Mouse (Mus musculus) hindbrain, embryonic 16.5 days (tissue): ENCODE data around the gene Zfp580. TPM values are rescaled to one million over a fixed set of nuclear protein-coding genes. Genes with fewer than 3 reads are reported as not detected.

Experiments used
- ATAC-seq: fragments of 200-750 bp; cut with Nextera tagmentation; 2 replicates; pipeline ENCODE4 v1.8.0; 2017; ENCODE audit warnings: moderate TSS enrichment, moderate library complexity
- H3K27ac ChIP-seq: fragments of 300-500 bp; sonication (generic); 2 replicates; pipeline ENCODE4 v1.5.1; 2014; ENCODE audit warnings: low read depth, mild to moderate bottlenecking, control low read depth, low read length, moderate library complexity
- H3K27me3 ChIP-seq: fragments of 300-500 bp; sonication (generic); replicated peaks from 2 replicates; pipeline ENCODE4 v1.6.1; 2014; ENCODE audit warnings: low read length; ENCODE audit not compliant: control insufficient read depth, insufficient read depth
- H3K36me3 ChIP-seq: fragments of 300-500 bp; sonication (generic); 2 replicates; pipeline ENCODE4 v1.6.1; 2014; ENCODE audit warnings: mild to moderate bottlenecking, low read length, moderate library complexity, mixed read lengths; ENCODE audit not compliant: control insufficient read depth, insufficient read depth
- H3K4me1 ChIP-seq: fragments of 300-500 bp; sonication (generic); 2 replicates; pipeline ENCODE4 v1.6.1; 2014; ENCODE audit warnings: low read depth, low read length; ENCODE audit not compliant: control insufficient read depth, insufficient read depth
- H3K4me2 ChIP-seq: fragments of 300-500 bp; sonication (generic); 2 replicates; pipeline ENCODE4 v1.6.1; 2014; ENCODE audit warnings: mild to moderate bottlenecking, low read length, control low read depth, moderate library complexity
- H3K4me3 ChIP-seq: fragments of 300-500 bp; sonication (generic); 2 replicates; pipeline ENCODE4 v1.5.1; 2014; ENCODE audit warnings: mild to moderate bottlenecking, low read length, control low read depth, moderate library complexity
- H3K9ac ChIP-seq: fragments of 300-500 bp; sonication (generic); 2 replicates; pipeline ENCODE4 v1.6.1; 2014; ENCODE audit warnings: low read depth, mild to moderate bottlenecking, control low read depth, low read length, moderate library complexity
- H3K9me3 ChIP-seq: fragments of 300-500 bp; sonication (generic); 2 replicates; pipeline ENCODE4 v1.6.1; 2014; ENCODE audit warnings: mild to moderate bottlenecking, low read length, moderate library complexity; ENCODE audit not compliant: control insufficient read depth
- WGBS: fragments of 180-500 bp; shearing (Covaris S2); extraction: QIAGEN DNeasy Blood & Tissue Kit; methylation state at CpG from one replicate; pipeline ENCODE4 v1.1.7; 2014; 5-methylcytosine and 5-hydroxymethylcytosine counted together
- polyA plus RNA-seq: library from polyadenylated mRNA; unstranded; fragments of >200 nt; fragmentation: Nextera tagmentation; extraction: Ambion mirVana; gene quantifications from 2 replicates; pipeline ENCODE4 v1.2.1, GENCODE M21; 2015

Zfp580 gene
- polyA plus RNA-seq, 1 experiment from 2014 or later: 103 TPM

DNA sequence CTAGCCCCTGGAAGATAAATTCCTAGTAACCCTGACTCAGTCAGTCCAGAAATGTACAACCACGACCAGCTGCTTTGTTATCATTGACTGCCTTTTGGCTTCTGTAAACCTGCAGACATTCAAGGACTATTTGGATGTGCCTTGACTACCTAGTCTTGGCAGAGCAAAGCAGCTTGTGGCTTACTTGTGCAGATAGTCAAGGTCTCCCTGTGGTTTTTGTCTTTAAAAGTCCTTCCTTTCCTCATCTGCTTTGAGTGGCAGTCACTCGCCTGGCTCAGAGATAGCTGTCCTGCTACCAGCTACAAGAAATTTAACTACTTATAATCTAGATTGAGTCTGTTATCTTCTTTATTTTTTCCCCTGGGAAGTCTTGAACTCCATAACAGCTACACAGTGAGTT, 6.4 kb upstream of the Zfp580 start:
- Histone ChIP-seq H3K4me3 (no peak overlapping the region), H3K4me1 (no peaks in the 10 kb centered on the region), H3K9ac (no peak overlapping the region), H3K27me3 (no peaks in the 10 kb centered on the region), H3K27ac (no peak overlapping the region), H3K9me3 (no peaks in the 10 kb centered on the region), H3K4me2 (no peak overlapping the region), H3K36me3 (no peaks in the 10 kb centered on the region)
- ATAC-seq: no peak
- 87% methylated on average over 2 of the region's 2 CpGs for WGBS

DNA sequence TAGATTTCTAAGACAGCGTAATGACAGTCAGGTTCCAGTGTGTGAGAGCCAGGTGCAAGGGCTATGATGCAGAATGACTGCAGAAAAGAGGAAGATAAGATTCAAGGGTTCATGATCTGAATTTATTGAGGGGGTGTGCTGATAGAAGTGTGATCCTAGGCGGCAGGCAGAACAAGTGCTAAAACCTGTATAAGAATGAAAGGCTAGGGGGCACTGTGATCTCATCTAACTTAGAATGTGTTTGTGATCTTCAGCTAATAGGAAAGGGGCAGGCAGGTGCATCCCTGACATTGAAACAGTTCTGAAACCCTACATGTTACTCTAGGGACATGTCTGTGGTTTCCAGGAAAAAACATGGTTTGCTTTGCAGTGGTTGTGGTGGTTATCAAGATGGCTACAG, 5.2 kb upstream of the Zfp580 start:
- H3K4me3 ChIP-seq: no peak overlapping the region
- no peaks in the 10 kb centered on the region for H3K27me3 ChIP-seq
- H3K4me1 ChIP-seq: peaks cover 6% of the 10 kb centered on the region
- no peak overlapping the region for H3K9ac ChIP-seq
- WGBS: 64% methylated on average over 2 of the region's 2 CpGs
- H3K36me3 ChIP-seq: no peaks in the 10 kb centered on the region
- no peaks in the 10 kb centered on the region for H3K9me3 ChIP-seq
- no peak overlapping the region for H3K27ac ChIP-seq
- H3K4me2 ChIP-seq: no peak overlapping the region
- no peak for ATAC-seq

DNA sequence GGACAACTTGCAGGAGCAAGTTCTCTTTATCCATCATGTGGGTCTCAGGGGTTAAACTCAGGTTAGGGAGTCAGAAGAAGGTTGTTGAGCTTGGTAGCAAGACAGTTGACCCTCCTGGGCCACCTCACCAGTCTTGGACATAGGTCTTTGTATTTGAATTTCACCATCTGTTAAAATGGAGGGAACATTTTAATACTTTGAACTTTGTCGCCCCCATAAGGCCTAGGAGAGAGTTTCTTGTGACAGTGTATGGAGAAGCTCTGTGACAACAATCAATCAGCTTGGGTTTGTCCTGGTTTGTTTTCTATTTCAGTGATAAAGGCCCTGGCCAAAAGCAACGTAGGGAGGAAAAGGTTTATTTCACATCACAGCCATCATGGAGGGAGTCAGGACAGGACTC, 4.0 kb upstream of the Zfp580 start:
- Histone ChIP-seq H3K27me3 (no peaks in the 10 kb centered on the region), H3K4me1 (peaks cover 11% of the 10 kb centered on the region), H3K36me3 (no peaks in the 10 kb centered on the region), H3K4me2 (no peak overlapping the region), H3K27ac (no peak overlapping the region), H3K9me3 (no peaks in the 10 kb centered on the region), H3K4me3 (no peak overlapping the region), H3K9ac (no peak overlapping the region)
- WGBS: 31% methylated on average over 2 of the region's 2 CpGs
- ATAC-seq: no peak

DNA sequence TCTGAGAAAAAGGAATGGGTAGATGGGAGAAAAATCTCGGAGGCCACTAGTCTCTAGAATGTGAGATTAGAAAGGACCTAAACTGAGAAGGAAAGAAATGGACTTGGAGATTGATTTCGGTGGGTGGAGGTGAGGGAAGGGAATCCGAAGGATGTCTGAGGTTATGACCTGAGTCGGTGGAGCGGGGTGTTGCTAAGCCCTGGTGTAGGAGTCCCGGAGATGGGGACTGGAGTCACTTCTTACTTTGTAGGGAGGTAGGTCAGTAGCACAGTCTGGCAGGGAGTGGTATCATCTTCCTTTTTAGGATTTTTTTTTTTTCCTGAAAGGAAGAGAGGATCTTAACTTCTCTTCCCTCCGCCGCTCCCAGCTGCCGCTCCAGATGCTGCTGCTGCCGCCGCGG, 1.1 kb downstream of the Zfp580 start:
- Histone ChIP-seq H3K9me3 (no peaks in the 10 kb centered on the region), H3K4me1 (peaks cover 39% of the 10 kb centered on the region), H3K4me3 (peak overlapping the region; percentile 79), H3K4me2 (peak overlapping the region; percentile 79), H3K27me3 (peaks cover 6% of the 10 kb centered on the region), H3K9ac (peak overlapping the region; percentile 91), H3K36me3 (no peaks in the 10 kb centered on the region), H3K27ac (no peak overlapping the region; the same call in 1 of the 2 replicates)
- no peak for ATAC-seq
- WGBS: 2% methylated on average over 12 of the region's 12 CpGs

DNA sequence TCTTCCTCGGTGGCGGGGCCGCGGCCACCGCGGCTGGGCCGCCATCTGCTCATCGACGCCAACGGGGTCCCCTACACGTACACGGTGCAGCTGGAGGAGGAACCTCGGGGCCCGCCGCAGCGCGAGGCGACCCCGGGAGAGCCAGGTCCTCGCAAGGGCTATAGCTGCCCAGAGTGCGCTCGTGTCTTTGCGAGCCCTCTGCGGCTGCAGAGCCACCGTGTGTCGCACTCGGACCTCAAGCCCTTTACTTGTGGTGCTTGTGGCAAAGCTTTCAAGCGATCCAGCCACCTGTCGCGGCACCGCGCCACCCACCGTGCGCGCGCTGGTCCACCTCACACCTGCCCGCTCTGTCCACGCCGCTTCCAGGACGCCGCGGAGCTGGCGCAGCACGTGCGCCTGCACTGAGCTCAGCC, 1.6 kb downstream of the Zfp580 start:
- Histone ChIP-seq H3K36me3 (no peaks in the 10 kb centered on the region), H3K27ac (no peak overlapping the region), H3K4me3 (peak overlapping the region; percentile 79), H3K9me3 (no peaks in the 10 kb centered on the region), H3K4me1 (peaks cover 44% of the 10 kb centered on the region), H3K9ac (peak overlapping the region; percentile 91), H3K4me2 (peak overlapping the region; percentile 79), H3K27me3 (peaks cover 6% of the 10 kb centered on the region)
- no peak for ATAC-seq
- 4% methylated on average over 43 of the region's 45 CpGs for WGBS

DNA sequence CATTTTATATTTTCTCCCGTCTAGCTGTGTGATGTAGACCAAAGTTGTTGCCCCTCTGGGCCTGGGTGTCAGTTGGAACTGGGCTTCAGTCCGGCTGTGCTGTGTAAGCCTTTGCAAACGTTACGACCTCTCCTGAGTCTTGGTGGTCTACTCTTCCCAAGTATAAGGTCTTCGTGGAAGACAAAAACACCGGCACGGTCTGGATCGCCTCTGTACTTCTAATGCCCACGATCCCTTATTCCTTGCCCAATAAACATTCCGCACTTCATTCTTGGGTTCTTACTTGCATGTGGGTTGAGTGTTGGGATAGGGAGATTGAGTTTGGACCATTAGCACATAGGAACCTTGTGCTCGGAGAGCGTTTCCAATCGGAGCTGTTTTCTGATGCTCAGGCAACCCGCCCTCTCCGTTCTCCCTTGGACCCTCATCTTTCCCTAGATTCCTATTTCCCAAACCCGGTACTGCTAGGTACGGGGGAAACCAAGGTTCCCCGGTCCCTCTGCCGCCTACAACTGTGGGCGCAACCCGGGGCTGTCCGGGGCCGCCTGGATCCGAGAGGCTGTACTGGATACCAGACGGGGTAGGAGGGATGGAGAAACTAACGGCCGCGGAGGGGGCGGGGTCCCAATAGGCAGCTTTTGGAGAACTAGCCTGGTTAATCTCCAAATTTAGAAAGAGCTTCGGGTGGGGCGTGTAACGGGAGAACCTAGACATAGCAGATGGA, 2.3 kb downstream of the Zfp580 start:
- Histone ChIP-seq H3K27ac (peak overlapping the region; percentile 65), H3K36me3 (no peaks in the 10 kb centered on the region), H3K4me1 (peaks cover 44% of the 10 kb centered on the region), H3K4me2 (peak overlapping the region; percentile 79), H3K9ac (peak overlapping the region; percentile 91), H3K9me3 (no peaks in the 10 kb centered on the region), H3K4me3 (peak overlapping the region; percentile 79), H3K27me3 (peaks cover 6% of the 10 kb centered on the region)
- ATAC-seq: no peak
- 9% methylated on average over 32 of the region's 32 CpGs for whole genome bisulfite sequencing

DNA sequence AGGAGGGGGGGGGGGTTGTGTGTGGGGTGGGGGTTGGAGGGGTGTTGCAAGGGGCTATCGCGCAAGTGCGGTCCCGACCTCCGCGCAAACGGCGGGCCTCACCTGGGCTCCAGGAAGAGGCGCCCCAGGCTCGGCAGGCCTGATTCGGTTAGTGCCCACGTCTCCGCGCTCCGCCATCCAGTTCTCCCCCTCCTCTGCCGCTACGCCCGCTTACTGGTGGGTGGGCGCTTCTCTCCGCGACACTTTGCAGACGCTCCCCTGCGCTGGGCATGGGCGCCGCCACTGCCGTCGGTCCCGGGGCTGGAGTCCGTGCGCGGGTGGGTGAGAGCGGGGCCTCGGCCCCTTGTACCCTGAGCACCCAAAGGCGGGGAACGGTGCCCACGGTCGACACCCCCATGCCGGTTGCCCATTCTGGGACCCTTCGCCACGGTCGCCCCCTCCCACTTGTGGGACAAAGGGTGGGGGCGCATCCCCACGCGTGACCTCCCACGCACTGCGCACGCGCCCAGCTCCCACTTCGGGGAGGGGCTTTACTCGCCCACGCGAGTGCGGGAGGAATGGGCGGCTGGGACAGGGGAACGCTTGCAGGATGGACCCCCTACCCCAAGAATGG, 5.4 kb downstream of the Zfp580 start:
- Histone ChIP-seq H3K27me3 (peaks cover 6% of the 10 kb centered on the region), H3K4me3 (peak overlapping the region; percentile 46), H3K4me1 (peaks cover 57% of the 10 kb centered on the region), H3K4me2 (peak overlapping the region; percentile 78), H3K36me3 (no peaks in the 10 kb centered on the region), H3K9ac (peak overlapping the region; percentile 66), H3K27ac (peak overlapping the region; percentile 83), H3K9me3 (no peaks in the 10 kb centered on the region)
- peak; percentile 25 for ATAC-seq
- 2% methylated on average over 49 of the region's 55 CpGs for WGBS

DNA sequence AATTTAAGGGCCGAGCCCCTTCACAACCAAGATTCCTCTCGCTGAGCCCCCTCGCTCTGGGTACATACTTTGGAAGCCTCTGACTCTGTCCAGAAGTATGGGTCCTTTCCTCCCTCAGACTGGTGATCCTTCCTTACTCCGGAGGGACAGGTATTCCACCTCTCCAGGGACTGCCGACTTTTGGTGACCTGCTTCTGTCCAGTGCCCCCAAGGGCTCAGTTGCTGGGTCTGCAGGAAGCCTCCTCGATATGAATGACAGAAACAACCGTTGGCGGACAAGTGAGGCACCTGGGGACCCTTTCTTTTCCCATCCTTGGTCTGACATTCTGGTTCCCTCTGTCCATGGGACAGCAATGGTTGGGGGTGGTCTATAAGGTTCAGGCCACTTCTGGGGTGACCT, 6.0 kb downstream of the Zfp580 start:
- ATAC-seq: no peak
- Histone ChIP-seq H3K27me3 (peaks cover 6% of the 10 kb centered on the region), H3K9me3 (no peaks in the 10 kb centered on the region), H3K27ac (no peak overlapping the region; the same call in 1 of the 2 replicates), H3K4me3 (peak overlapping the region; percentile 46), H3K4me1 (peaks cover 52% of the 10 kb centered on the region), H3K36me3 (no peaks in the 10 kb centered on the region), H3K9ac (peak overlapping the region; percentile 66), H3K4me2 (peak overlapping the region; percentile 78)
- 36% methylated on average over 8 of the region's 8 CpGs for WGBS

DNA sequence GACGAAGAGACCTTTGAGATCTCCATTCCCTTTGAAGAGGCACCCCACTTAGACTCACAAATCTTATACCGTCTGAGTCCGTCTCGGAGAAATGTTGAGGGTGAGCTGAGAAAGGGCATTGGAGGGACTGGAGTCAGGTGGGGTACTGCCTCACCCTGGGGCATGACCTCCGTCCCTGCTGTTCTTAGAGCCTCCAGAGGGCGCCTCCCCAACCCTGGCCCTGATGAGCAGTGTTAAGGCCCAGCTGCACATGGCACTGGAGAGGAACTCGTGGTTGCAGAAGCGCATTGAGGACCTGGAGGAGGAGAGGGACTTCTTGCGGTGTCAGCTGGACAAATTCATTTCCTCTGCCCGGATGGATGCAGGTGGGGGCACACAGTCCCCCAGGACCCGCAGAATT, 6.5 kb downstream of the Zfp580 start:
- no peaks in the 10 kb centered on the region for H3K9me3 ChIP-seq
- no peak overlapping the region for H3K27ac ChIP-seq
- peak overlapping the region; percentile 66 for H3K9ac ChIP-seq
- no peak for ATAC-seq
- peaks cover 6% of the 10 kb centered on the region for H3K27me3 ChIP-seq
- H3K4me1 ChIP-seq: peaks cover 49% of the 10 kb centered on the region
- 25% methylated on average over 11 of the region's 11 CpGs for WGBS
- H3K4me3 ChIP-seq: peak overlapping the region; percentile 46
- peak overlapping the region; percentile 78 for H3K4me2 ChIP-seq
- no peaks in the 10 kb centered on the region for H3K36me3 ChIP-seq
